Comparison of ENCODE assay signal across 8 mouse cellular contexts in genomic region chr10:84917731-84918095, GRCm38 (mm10). TPM values are rescaled to one million over a fixed set of nuclear protein-coding genes. Genes with fewer than 3 reads are reported as not detected.
DNase-seq lines count a peak whose midpoint lies in the region; ATAC-seq and TF ChIP-seq lines count a peak whose summit lies in the region.

No protein-coding gene starts in this region.

- H3K9ac ChIP-seq in limb, embryonic 13.5 days: peak overlapping the region; percentile 90

- peak overlapping the region; percentile 92 for H3K4me2 ChIP-seq in limb, embryonic 13.5 days (replicated peaks)

- H3K9me3 ChIP-seq in forebrain, embryonic 10.5 days: no peaks in the 10 kb centered on the region
- no peaks in the 10 kb centered on the region for H3K9me3 ChIP-seq in limb, embryonic 13.5 days

- TF ChIP-seq CTCF in lung, adult 2 months (IDR thresholded peaks at IDR 0.05; ENCODE audit: insufficient read depth, low read length): no peak
- TF ChIP-seq CTCF in small intestine, adult 2 months (IDR thresholded peaks at IDR 0.05; ENCODE audit: extremely low read depth, insufficient read length, insufficient replicate concordance, low read depth, low read length): no peak

- peak; percentile 12 for ATAC-seq in limb, embryonic 13.5 days (ENCODE audit: low FRiP score, low read depth)

- peak overlapping the region; percentile 97 for H3K27ac ChIP-seq in forebrain, embryonic 10.5 days
- peak overlapping the region; percentile 95 for H3K27ac ChIP-seq in limb, embryonic 13.5 days
- H3K27ac ChIP-seq in small intestine, adult 2 months (ENCODE audit: insufficient read depth, low read depth, low read length): no peak overlapping the region

- no peak for TF ChIP-seq POLR2A in lung, adult 2 months (IDR thresholded peaks at IDR 0.05; ENCODE audit: borderline replicate concordance, extremely low read depth, low read depth, low read length)
- TF ChIP-seq POLR2A in small intestine, adult 2 months (IDR thresholded peaks at IDR 0.05; ENCODE audit: low read depth, low read length): no peak

- H3K4me3 ChIP-seq in lung, adult 2 months (replicated peaks; ENCODE audit: extremely low read depth, low read depth, low read length): peak overlapping the region; percentile 74
- H3K4me3 ChIP-seq in forebrain, embryonic 10.5 days: peak overlapping the region; percentile 84
- peak overlapping the region; percentile 85 for H3K4me3 ChIP-seq in limb, embryonic 13.5 days
- H3K4me3 ChIP-seq in small intestine, adult 2 months (ENCODE audit: low read depth, low read length): peak overlapping the region; percentile 80

- H3K36me3 ChIP-seq in forebrain, embryonic 10.5 days (replicated peaks): peaks cover 6% of the 10 kb centered on the region; the same call in 1 of the 2 replicates
- H3K36me3 ChIP-seq in limb, embryonic 13.5 days: peaks cover 6% of the 10 kb centered on the region
- H3K36me3 ChIP-seq in small intestine, adult 2 months (ENCODE audit: control insufficient read depth, insufficient read depth, low read length): no peaks in the 10 kb centered on the region

- DNase-seq in adrenal gland, postnatal 4 days (ENCODE audit: low spot score in 2 of 2): peak; percentile 18 to 24
- DNase-seq in adrenal gland, postnatal 10 days: no peak
- no peak for DNase-seq in lung, adult 2 months
- no peak for DNase-seq in lung, postnatal 14 days
- no peak for DNase-seq in forebrain, embryonic 10.5 days (ENCODE audit: extremely low spot score, low spot score)
- no peak for DNase-seq in cerebellum, postnatal 4 days (ENCODE audit: low spot score in 2 of 2)

- WGBS in lung, adult 2 months: 1% methylated on average over 27 of the region's 27 CpGs
- under 1% methylated on average over 26 of the region's 27 CpGs for WGBS in forebrain, embryonic 10.5 days
- 0% methylated on average over 27 of the region's 27 CpGs for WGBS in limb, embryonic 13.5 days
- WGBS in small intestine, adult 2 months: under 1% methylated on average over 27 of the region's 27 CpGs

- H3K4me1 ChIP-seq in lung, adult 2 months (ENCODE audit: control insufficient read depth, insufficient read depth, low read length): peaks cover 7% of the 10 kb centered on the region; the same call in 1 of the 2 replicates
- peaks cover 31% of the 10 kb centered on the region for H3K4me1 ChIP-seq in forebrain, embryonic 10.5 days
- peaks cover 35% of the 10 kb centered on the region for H3K4me1 ChIP-seq in limb, embryonic 13.5 days
- H3K4me1 ChIP-seq in small intestine, adult 2 months (ENCODE audit: control insufficient read depth, insufficient read depth, insufficient read length, low read length): no peaks in the 10 kb centered on the region

- peaks cover 33% of the 10 kb centered on the region for H3K27me3 ChIP-seq in forebrain, embryonic 10.5 days (ENCODE audit: poor library complexity, severe bottlenecking)
- no peaks in the 10 kb centered on the region for H3K27me3 ChIP-seq in limb, embryonic 13.5 days
- no peaks in the 10 kb centered on the region for H3K27me3 ChIP-seq in small intestine, adult 2 months (ENCODE audit: control insufficient read depth, insufficient read depth, low read length)

RNA-seq across cellular contexts. Expression of gene Ric8b, which starts 0.3 kb away (rescaled TPM):
- 10 to 100 TPM; 34.0 to 38.1 TPM for total RNA-seq in adrenal gland, postnatal 4 days (2021)
- total RNA-seq in adrenal gland, postnatal 10 days (2021): 10 to 100 TPM; 26.6 to 31.8 TPM
- polyA plus RNA-seq in lung, adult 2 months (2012; rRNA removed): 8.5 and 12.9 TPM in 2 replicates
- 25.3 and 27.8 TPM in 2 replicates for polyA plus RNA-seq in forebrain, embryonic 10.5 days (2016; fragmentation: Nextera tagmentation; extraction: Ambion mirVana)
- 28.6 and 30.1 TPM in 2 replicates for polyA plus RNA-seq in limb, embryonic 13.5 days (2015; fragmentation: Nextera tagmentation; extraction: Ambion mirVana)
- 2.2 and 4.2 TPM in 2 replicates for polyA plus RNA-seq in small intestine, adult 2 months (2012; rRNA removed)

Comparison
In these comparisons a context has a peak if more than half of its experiments do, and no peak if none do; other contexts are left out.
1. DNase-seq: peak in adrenal gland, postnatal 4 days (2 of 2); none in adrenal gland, postnatal 10 days (single experiment), lung, adult 2 months (single experiment), lung, postnatal 14 days (single experiment), forebrain, embryonic 10.5 days (single experiment) and cerebellum, postnatal 4 days (0 of 2).
2. Peak in every context shown above with its lines, with median percentiles within 50 percentile points of each other: H3K4me3 ChIP-seq.